Mouse (Mus musculus): ENCODE measurements around the gene Ifnlr1. TPM values are rescaled to one million over a fixed set of nuclear protein-coding genes. Genes with fewer than 3 reads are reported as not detected.

Ifnlr1 gene
- total RNA-seq, 1 experiment: 3.3 TPM

DNA sequence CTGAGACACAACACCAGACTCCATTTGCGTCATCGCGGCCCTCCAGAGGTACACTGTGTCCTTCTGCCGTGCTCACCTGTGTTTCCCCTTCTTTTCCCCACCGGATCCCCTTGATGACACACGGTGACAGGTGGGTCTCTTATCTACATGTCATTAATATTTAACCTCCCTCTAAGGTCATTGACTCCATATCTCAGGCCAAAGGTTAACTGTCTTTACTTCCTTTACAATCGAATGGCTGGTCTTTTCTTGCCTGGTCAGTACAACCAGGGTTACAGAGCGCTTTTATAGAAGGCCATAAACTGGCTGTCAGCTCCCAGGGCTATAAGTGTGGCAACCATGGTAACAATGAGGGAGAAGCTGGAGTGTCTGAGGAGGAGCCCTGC is 66.7 kb downstream of the Ifnlr1 start:
- Histone ChIP-seq H3K9me3 (ENCODE audit: control insufficient read depth, insufficient read depth, low read depth, low read length) (no peaks in the 10 kb centered on the region), H3K27ac (ENCODE audit: insufficient read depth, low read depth, low read length, poor library complexity, severe bottlenecking) (no peak overlapping the region), H3K4me1 (ENCODE audit: control insufficient read depth in 2 of 2, insufficient read depth in 2 of 2, low read length in 2 of 2, poor library complexity in 1 of 2) (no peaks in the 10 kb centered on the region), H3K9ac (ENCODE audit: insufficient read depth, low read depth, low read length, poor library complexity, severe bottlenecking) (no peak overlapping the region), H3K36me3 (ENCODE audit: control insufficient read depth, insufficient read depth, low read length, poor library complexity, severe bottlenecking) (no peaks in the 10 kb centered on the region), H3K4me3 (ENCODE audit: insufficient read depth in 1 of 2, low read depth in 1 of 2, low read length in 2 of 2, poor library complexity in 1 of 2, severe bottlenecking in 1 of 2) (no peak overlapping the region)
- no peak for DNase-seq (ENCODE audit: low read depth, low spot score)
- in situ Hi-C loops (cut with MboI; ENCODE audit: low sequenced_read_pairs in 2 of 2, unreplicated experiment in 2 of 2): no loop called here
- no peak for TF ChIP-seq ZC3H11A (IDR thresholded peaks at IDR 0.05; ENCODE audit: borderline replicate concordance, low read depth, low read length)
- TF ChIP-seq HCFC1 (IDR thresholded peaks at IDR 0.05; ENCODE audit: borderline replicate concordance, insufficient read depth, low read length): no peak
- no peak for TF ChIP-seq MAFK (IDR thresholded peaks at IDR 0.05; ENCODE audit: insufficient read depth, low read depth, low read length)
- TF ChIP-seq CHD2 (IDR thresholded peaks at IDR 0.05; ENCODE audit: low read depth, low read length): no peak
- TF ChIP-seq ZNF384 (IDR thresholded peaks at IDR 0.05; ENCODE audit: low read depth, low read length): no peak

Other genes starting within 250 kb of the Ifnlr1 start
- 0.09 and 0.26 TPM in 2 replicates for gene Stpg1, start 191.5 kb upstream of the Ifnlr1 start, total RNA-seq (2012; rRNA removed)
- gene Nipal3, start 191.2 kb upstream of the Ifnlr1 start, total RNA-seq (2012; rRNA removed): 15.3 and 35.0 TPM in 2 replicates
- 6.2 and 6.7 TPM in 2 replicates for gene Grhl3, start 112.7 kb upstream of the Ifnlr1 start, total RNA-seq (2012; rRNA removed)
- gene Il22ra1, start 41.9 kb downstream of the Ifnlr1 start, total RNA-seq (2012; rRNA removed): 0.36 and 0.37 TPM in 2 replicates
- 0.85 and 0.95 TPM in 2 replicates for gene Myom3, start 73.4 kb downstream of the Ifnlr1 start, total RNA-seq (2012; rRNA removed)
- 167 and 178 TPM in 2 replicates for gene Srsf10, start 169.5 kb downstream of the Ifnlr1 start, total RNA-seq (2012; rRNA removed)
- 27.6 and 35.4 TPM in 2 replicates for gene Pnrc2, start 187.6 kb downstream of the Ifnlr1 start, total RNA-seq (2012; rRNA removed)
- gene Cnr2, start 209.1 kb downstream of the Ifnlr1 start, total RNA-seq (2012; rRNA removed): 0.04 and 0.05 TPM in 2 replicates
- gene Fuca1, start 234.4 kb downstream of the Ifnlr1 start, total RNA-seq (2012; rRNA removed): 69.8 and 124 TPM in 2 replicates